17 mouse cellular contexts compared by ENCODE assay signal in the genomic region with DNA sequence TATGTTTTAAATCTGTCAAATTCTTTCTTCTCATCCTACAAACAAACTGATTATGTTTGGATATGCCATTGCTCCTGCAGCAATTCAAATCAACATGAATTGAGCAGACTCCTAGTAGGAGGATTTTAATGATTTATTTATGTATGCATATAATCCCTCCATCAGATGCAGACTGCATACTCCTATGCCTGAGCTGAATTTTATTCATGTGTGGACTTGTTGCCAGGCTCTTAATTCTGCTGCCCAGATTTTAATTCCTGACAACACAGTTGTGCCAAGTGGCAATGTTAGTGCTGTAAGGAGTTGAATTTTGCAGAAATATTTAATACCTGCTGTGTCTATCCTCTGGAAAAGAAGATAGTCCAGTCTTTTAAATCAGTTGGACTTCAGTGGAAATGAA.
"Had no signal": no experiment of that assay in that cellular context is flagged by ENCODE, and none has a peak within 500 bp of the region (broad histone marks: within the 10 kb centered on the region; RNA-seq: fewer than 3 reads in every experiment).

No protein-coding gene starts in this region.

- H3K27ac ChIP-seq: lung, embryonic 15.5 days; macrophage; midbrain, embryonic 13.5 days; midbrain, embryonic 15.5 days; neural tube, embryonic 12.5 days; stomach, embryonic 15.5 days; stomach, postnatal 0 days had no signal

- DNase-seq: liver, postnatal 0 days; lung, adult 2 months; lung, postnatal 14 days; lung, postnatal 36 days; right cerebral cortex, postnatal 14 days; thymus, adult 2 months; thymus, postnatal 25 days; thymus, postnatal 4 days had no signal

- H3K4me1 ChIP-seq: lung, embryonic 15.5 days; megakaryocyte, embryonic 14.5 days; midbrain, embryonic 13.5 days; midbrain, embryonic 15.5 days; neural tube, embryonic 12.5 days; stomach, embryonic 15.5 days had no signal

- ATAC-seq: liver, postnatal 0 days; lung, postnatal 0 days; midbrain, embryonic 13.5 days; midbrain, embryonic 15.5 days had no signal

- H3K36me3 ChIP-seq: lung, embryonic 15.5 days; midbrain, embryonic 13.5 days; midbrain, embryonic 15.5 days; neural tube, embryonic 12.5 days; stomach, embryonic 15.5 days had no signal

- H3K9ac ChIP-seq: liver, postnatal 0 days; lung, embryonic 15.5 days; midbrain, embryonic 13.5 days; midbrain, embryonic 15.5 days; neural tube, embryonic 12.5 days; stomach, embryonic 15.5 days had no signal

- H3K9me3 ChIP-seq: lung, embryonic 15.5 days; megakaryocyte, embryonic 14.5 days; midbrain, embryonic 13.5 days; midbrain, embryonic 15.5 days; neural tube, embryonic 12.5 days; stomach, embryonic 15.5 days had no signal

- H3K27me3 ChIP-seq: lung, embryonic 15.5 days; megakaryocyte, embryonic 14.5 days; midbrain, embryonic 13.5 days; midbrain, embryonic 15.5 days; neural tube, embryonic 12.5 days; stomach, embryonic 15.5 days had no signal

- H3K4me2 ChIP-seq: lung, embryonic 15.5 days; midbrain, embryonic 13.5 days; midbrain, embryonic 15.5 days; neural tube, embryonic 12.5 days; stomach, embryonic 15.5 days had no signal

- H3K4me3 ChIP-seq: lung, embryonic 15.5 days; megakaryocyte, embryonic 14.5 days; midbrain, embryonic 13.5 days; midbrain, embryonic 15.5 days; neural tube, embryonic 12.5 days; stomach, embryonic 15.5 days had no signal
